Mouse (Mus musculus) embryonic facial prominence, embryonic 10.5 days (tissue): Measurements from ENCODE around the gene Adprh. TPM values are rescaled to one million over a fixed set of nuclear protein-coding genes. Genes with fewer than 3 reads are reported as not detected.
"Not testable (repeated sequence)": the region's sequence is repeated elsewhere in the genome, so short reads cannot be mapped to it uniquely, and the experiment has no call there.

Source experiments
- DNase-seq: peaks from one replicate; pipeline ENCODE4 v3.0.0-alpha.2; 2017; ENCODE audit warnings: low spot score
- H3K27ac ChIP-seq: fragments of 300-500 bp; sonication (generic); replicated peaks from 2 replicates; pipeline ENCODE4 v1.5.1; 2016; ENCODE audit warnings: mild to moderate bottlenecking
- H3K27me3 ChIP-seq: fragments of 300-500 bp; sonication (generic); replicated peaks from 2 replicates; pipeline ENCODE4 v1.6.1; 2016; ENCODE audit warnings: low read depth, mild to moderate bottlenecking; ENCODE audit not compliant: poor library complexity, severe bottlenecking
- H3K36me3 ChIP-seq: fragments of 300-500 bp; sonication (generic); replicated peaks from 2 replicates; pipeline ENCODE4 v1.6.1; 2016; ENCODE audit warnings: mild to moderate bottlenecking, moderate library complexity
- H3K4me1 ChIP-seq: fragments of 300-500 bp; sonication (generic); 2 replicates; pipeline ENCODE4 v1.6.1; 2016
- H3K4me3 ChIP-seq: fragments of 300-500 bp; sonication (generic); 2 replicates; pipeline ENCODE4 v1.5.1; 2016; ENCODE audit warnings: mild to moderate bottlenecking, moderate library complexity
- H3K9me3 ChIP-seq: fragments of 300-500 bp; sonication (generic); 2 replicates; pipeline ENCODE4 v1.6.1; 2016; ENCODE audit warnings: mild to moderate bottlenecking
- WGBS: fragments of 180-500 bp; shearing (Covaris S2); methylation state at CpG from one replicate; pipeline ENCODE4 v1.1.7; 2016; 5-methylcytosine and 5-hydroxymethylcytosine counted together
- polyA plus RNA-seq: library from polyadenylated mRNA; unstranded; fragments of >200 nt; fragmentation: Nextera tagmentation; extraction: Ambion mirVana; gene quantifications from 2 replicates; pipeline ENCODE4 v1.2.1, GENCODE M21; 2016

Adprh gene
- polyA plus RNA-seq, 1 experiment from 2014 or later, result 143 TPM

DNA sequence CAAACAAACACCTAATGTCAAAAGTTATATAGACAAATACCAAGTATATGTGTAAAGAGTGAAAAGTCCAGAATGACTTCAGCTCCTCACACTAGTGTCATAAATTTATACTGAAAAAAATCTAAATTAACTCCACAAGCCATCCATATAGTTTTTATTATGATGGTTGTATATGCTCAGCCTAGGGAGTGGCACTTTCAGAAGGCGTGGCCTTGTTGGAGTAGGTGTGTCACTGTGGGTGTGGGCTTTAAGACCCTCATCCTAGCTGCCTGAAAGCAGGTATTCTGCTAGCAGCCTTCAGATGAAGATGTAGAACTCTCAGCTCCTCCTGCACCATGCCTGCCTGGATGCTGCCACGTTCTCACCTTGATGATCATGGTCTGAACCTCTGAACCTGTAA, 6.4 kb downstream of the Adprh start:
- peaks cover 23% of the 10 kb centered on the region for H3K4me1 ChIP-seq
- H3K4me3 ChIP-seq, H3K27ac ChIP-seq, DNase-seq, H3K9me3 ChIP-seq, H3K27me3 ChIP-seq: not testable (repeated sequence)
- 91% methylated on average over 2 of the region's 2 CpGs for WGBS
- peaks cover 89% of the 10 kb centered on the region for H3K36me3 ChIP-seq

DNA sequence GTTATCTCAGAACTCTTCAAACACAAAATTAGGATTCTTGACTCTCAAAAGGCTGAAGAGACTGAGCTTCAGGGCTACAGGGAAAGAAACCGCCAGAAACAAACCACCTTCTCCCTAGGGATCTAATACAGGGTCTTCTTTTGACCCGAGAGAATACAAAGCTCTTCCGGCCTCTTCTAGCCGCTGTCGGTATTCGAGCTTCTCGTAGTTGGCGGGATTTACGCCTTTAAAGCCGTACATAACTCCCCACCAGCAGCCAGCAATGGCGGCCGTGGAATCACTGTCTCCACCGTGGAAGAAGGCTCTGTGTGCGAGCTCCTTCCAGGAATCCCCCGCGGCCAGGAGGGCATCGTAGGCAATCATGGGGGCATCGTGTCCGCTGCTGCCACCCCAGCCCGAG, 6.9 kb downstream of the Adprh start:
- peaks cover 19% of the 10 kb centered on the region for H3K4me1 ChIP-seq
- DNase-seq, result no peak
- no peaks in the 10 kb centered on the region; the same call in none of the 2 replicates for H3K9me3 ChIP-seq
- H3K36me3 ChIP-seq, result peaks cover 86% of the 10 kb centered on the region
- 95% methylated on average over 20 of the region's 20 CpGs for whole genome bisulfite sequencing
- no peak overlapping the region for H3K27ac ChIP-seq
- no peak overlapping the region for H3K4me3 ChIP-seq
- H3K27me3 ChIP-seq, result no peaks in the 10 kb centered on the region

DNA sequence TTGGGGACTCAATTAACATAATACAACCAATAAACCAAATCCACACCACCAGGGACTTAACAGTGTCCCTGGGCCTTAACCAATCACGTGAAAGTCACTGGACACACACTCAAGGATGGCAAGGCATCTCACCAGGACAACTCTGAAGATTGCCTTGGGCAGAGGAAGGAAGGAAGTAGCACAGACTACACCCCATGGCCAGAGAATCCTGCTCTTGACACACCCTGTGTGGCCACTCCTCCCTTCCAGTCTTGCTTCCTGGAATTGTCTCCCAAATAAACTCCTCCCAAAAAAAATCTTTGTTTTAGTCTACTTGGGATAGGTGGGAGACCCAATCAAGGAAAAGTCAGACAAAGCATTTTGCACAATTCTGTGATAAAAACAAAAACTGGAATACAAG, 7.5 kb downstream of the Adprh start:
- Histone ChIP-seq H3K27me3 (no peaks in the 10 kb centered on the region), H3K36me3 (peaks cover 80% of the 10 kb centered on the region), H3K9me3 (no peaks in the 10 kb centered on the region; the same call in none of the 2 replicates), H3K4me1 (peaks cover 14% of the 10 kb centered on the region), H3K4me3 (no peak overlapping the region), H3K27ac (no peak overlapping the region)
- 93% methylated on average over 1 of the region's 1 CpGs for WGBS
- DNase-seq, result no peak

DNA sequence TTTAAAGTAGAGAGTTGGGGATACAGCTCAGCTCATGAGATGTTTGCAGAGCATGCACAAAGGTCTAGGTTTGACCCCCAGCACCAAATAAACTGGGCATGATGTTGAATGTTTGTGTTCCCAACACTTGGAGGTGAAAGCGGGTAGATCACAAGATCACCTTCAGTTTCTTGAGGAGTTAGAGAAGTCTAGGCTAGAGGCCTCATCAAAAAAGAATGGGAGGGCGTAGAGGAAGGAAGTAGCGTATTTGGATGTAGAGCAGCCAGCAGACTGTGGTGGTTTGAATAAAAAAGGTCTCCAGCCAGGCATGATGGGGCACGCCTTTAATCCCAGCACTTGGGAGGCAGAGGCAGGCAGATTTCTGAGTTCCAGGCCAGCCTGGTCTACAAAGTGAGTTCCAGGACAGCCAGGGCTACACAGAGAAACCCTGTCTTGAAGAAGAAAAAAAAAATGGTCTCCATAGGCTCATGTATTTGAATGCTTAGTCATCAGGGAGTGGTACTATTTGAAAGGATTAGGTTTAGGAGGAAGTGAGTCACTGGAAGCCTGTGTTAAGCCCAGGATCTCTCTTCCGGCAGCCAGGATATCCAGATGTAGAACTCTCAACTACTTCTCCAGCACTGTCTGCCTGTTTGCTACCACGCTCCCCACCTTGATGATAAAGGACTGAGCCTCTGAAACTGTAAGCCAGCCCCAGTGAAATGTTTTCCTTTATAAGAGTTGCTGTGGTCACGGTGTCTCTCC, 8.6 kb downstream of the Adprh start:
- H3K9me3 ChIP-seq, result no peaks in the 10 kb centered on the region; the same call in none of the 2 replicates
- H3K4me1 ChIP-seq, result peaks cover 11% of the 10 kb centered on the region
- no peak overlapping the region for H3K4me3 ChIP-seq
- WGBS, result 93% methylated on average over 7 of the region's 7 CpGs
- H3K27ac ChIP-seq, result no peak overlapping the region
- no peak for DNase-seq
- H3K27me3 ChIP-seq, result no peaks in the 10 kb centered on the region
- H3K36me3 ChIP-seq, result peaks cover 69% of the 10 kb centered on the region

DNA sequence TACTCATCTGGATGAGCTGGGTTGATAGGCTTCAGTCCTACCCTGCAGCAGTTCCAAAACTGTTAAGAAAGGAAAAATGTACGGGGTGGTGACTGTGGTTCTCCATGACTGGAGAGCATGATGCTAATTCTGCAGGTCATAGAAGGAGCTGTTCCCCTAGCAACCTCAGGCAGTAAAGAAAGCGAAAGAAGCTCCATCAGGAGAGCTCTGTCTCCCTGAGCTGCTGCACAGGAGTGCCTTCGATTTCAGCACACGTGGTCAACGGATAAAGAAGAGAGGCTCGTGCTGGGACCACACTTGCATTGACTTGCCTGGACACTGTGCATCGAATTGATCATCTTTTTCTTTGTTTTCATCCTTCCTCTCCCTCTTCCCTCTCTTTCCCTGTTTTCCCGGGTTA, 10.3 kb downstream of the Adprh start:
- Histone ChIP-seq H3K27me3 (no peaks in the 10 kb centered on the region), H3K4me3 (no peak overlapping the region), H3K4me1 (no peaks in the 10 kb centered on the region; the same call in 1 of the 2 replicates), H3K9me3 (no peaks in the 10 kb centered on the region; the same call in none of the 2 replicates), H3K36me3 (peaks cover 52% of the 10 kb centered on the region), H3K27ac (no peak overlapping the region)
- DNase-seq, result no peak
- 86% methylated on average over 8 of the region's 8 CpGs for WGBS

DNA sequence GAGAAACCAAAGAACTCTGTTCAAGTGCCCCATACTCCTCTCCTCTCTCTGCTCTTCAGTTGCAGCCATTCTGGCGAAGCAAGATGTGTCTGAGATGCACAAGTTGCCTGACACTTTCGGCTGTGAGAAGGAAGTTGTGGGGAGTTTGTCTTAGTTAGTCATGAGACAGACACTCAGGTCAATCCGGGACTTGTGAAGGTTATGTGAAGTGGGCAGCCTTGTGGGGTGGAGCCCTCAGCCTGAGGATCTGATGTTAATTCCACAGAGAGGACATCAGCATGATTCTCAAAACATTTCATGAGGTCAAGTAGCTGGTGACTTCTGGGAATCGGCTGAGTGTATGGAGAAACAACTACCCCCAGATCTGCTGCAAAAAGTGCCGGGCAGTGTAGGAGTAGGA, 10.9 kb downstream of the Adprh start:
- no peaks in the 10 kb centered on the region for H3K4me1 ChIP-seq
- peaks cover 46% of the 10 kb centered on the region for H3K36me3 ChIP-seq
- no peaks in the 10 kb centered on the region; the same call in 1 of the 2 replicates for H3K9me3 ChIP-seq
- no peak overlapping the region for H3K4me3 ChIP-seq
- no peak overlapping the region for H3K27ac ChIP-seq
- DNase-seq, result no peak
- H3K27me3 ChIP-seq, result no peaks in the 10 kb centered on the region
- 91% methylated on average over 5 of the region's 5 CpGs for WGBS

DNA sequence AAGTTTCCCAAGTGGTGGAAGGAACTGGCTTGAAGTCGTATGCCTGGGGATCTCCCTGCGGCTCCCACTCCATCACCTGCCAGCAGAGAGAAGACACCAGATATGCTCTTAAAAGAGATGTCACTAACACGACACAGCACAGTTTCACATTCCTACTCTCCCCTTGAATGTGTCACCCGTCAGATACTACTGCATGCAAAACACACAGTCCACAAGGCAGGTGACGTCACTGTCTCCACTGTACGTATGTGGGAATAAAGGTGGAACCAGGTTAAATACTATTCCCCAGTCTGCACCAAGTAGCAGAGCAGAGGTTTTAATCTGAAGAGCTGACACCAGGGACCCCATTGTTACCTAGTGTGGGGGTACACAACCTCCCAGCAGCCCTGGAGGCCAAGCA, 12.1 kb downstream of the Adprh start:
- H3K36me3 ChIP-seq, result peaks cover 34% of the 10 kb centered on the region
- no peaks in the 10 kb centered on the region for H3K27me3 ChIP-seq
- H3K27ac ChIP-seq, result no peak overlapping the region
- H3K4me1 ChIP-seq, result no peaks in the 10 kb centered on the region
- WGBS, result 82% methylated on average over 6 of the region's 6 CpGs
- no peak for DNase-seq
- no peaks in the 10 kb centered on the region; the same call in 1 of the 2 replicates for H3K9me3 ChIP-seq
- no peak overlapping the region for H3K4me3 ChIP-seq

DNA sequence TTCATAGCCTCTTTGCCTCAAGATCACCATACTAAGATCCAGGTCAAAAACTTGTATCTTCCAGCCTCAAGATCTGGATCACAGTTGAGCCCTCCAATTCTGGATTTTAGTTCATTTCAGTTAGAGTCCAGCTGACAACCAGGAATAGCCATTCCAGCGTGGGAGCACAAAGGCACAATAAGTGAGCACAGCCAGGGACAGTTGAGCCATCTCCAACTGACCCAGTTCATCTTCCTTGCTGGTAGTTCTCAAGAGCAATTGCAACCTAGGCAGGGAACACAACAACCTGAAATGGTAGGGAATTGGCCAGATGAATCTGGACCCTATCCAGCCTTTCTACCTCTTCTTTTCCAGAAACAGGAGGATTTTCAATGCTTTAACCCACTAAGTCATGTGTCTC, 13.3 kb downstream of the Adprh start:
- H3K27ac ChIP-seq, result no peak overlapping the region
- H3K27me3 ChIP-seq, result no peaks in the 10 kb centered on the region
- H3K4me3 ChIP-seq, result no peak overlapping the region
- H3K36me3 ChIP-seq, result peaks cover 22% of the 10 kb centered on the region
- no peak for DNase-seq
- H3K4me1 ChIP-seq, result no peaks in the 10 kb centered on the region
- no peaks in the 10 kb centered on the region; the same call in 1 of the 2 replicates for H3K9me3 ChIP-seq
- WGBS, result 83% methylated on average over 1 of the region's 1 CpGs

DNA sequence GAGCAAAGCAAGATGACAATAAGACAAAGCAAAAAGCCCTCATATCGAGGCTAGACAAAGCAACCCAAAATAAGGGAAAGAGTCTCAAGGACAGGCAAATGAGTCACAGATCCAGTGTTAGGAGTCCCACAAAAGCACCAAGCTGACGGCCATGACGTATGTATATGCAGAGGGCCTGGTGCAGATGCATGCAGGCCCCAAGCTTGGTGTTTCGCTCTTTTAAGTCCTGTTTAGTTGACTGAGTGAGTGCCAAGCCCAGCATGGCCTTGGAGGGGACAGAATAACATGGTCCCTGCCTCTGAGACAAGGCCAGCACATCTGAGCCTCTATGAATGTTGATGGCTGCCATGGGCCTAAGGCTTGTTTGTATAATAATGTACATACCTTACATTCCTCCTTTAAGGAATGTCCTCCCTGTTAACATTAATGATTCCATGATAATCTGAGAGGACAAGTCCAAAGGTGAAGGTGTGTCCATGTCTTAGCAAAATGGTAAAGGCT, 18.2 kb downstream of the Adprh start:
- H3K4me3 ChIP-seq, result no peak overlapping the region
- H3K27me3 ChIP-seq, result no peaks in the 10 kb centered on the region
- WGBS, result 85% methylated on average over 4 of the region's 4 CpGs
- H3K27ac ChIP-seq, result no peak overlapping the region
- H3K36me3 ChIP-seq, result no peaks in the 10 kb centered on the region
- H3K9me3 ChIP-seq, result no peaks in the 10 kb centered on the region
- DNase-seq, result no peak
- H3K4me1 ChIP-seq, result peaks cover 5% of the 10 kb centered on the region; the same call in 1 of the 2 replicates

DNA sequence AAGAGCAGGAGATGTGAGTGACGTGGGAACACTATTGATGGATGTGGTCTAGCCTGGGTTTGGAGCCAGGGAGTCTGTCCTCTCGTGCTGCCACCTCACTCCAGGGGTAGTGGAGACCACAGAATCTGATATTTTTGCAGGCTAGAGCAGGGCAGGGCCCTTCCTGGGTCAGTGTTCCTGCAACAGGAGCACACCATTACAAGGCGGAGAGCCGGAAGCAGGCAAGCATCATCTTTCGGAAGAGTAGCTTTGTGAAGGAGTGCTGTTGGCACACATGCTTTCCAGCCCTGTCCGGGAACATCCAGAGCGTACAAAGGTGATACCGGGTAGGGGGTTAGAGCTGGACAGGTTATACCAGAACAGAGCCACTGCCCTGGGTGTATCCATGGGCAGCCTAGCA, 19.0 kb downstream of the Adprh start:
- peaks cover 5% of the 10 kb centered on the region; the same call in 1 of the 2 replicates for H3K4me1 ChIP-seq
- no peak for DNase-seq
- no peaks in the 10 kb centered on the region for H3K27me3 ChIP-seq
- H3K36me3 ChIP-seq, result no peaks in the 10 kb centered on the region
- no peaks in the 10 kb centered on the region for H3K9me3 ChIP-seq
- 87% methylated on average over 8 of the region's 8 CpGs for WGBS
- no peak overlapping the region for H3K27ac ChIP-seq
- H3K4me3 ChIP-seq, result no peak overlapping the region

DNA sequence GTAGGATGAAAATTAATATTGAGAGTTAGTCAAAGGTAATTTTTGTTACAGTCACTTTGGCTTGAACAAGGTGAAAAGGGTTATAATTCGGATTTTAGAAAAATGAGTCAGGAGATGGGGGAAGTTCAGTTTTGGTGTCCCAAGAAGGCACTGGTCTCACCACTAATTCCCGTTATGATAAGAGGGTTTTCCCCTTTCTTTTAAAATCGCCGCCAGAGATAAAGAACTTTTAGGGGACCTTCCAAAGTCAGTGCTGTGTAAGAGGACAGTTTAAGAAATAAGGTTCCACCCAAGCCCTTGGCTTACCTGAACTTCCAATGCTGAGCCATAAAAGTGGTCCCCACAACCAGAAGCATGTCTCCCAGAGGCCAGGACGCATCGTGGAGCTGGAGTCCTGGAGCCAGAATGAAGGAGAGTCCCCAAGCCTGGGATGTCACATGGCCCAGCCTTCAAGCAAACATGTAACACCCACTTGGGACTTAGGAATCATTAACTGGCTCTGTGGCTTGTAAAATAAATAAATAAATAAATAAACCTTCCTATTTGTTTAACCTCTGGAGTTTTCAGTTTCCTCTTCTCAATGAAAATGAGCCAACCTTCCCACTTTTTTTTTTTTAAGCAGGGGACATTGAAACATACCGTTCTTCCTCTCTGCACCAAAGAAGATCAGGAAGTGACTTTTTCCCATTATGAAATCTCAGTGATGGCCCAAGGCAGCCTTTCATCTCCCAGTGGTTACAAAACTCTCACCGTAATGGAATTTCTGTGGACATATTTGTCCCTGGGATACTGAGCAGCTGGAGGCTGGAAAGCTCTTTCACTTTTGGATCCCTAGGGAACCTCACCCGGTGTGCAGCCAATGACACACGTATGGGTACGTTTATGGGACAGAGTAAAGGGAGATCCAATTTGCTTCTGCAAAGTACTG, 19.7 kb downstream of the Adprh start, which contains the start of gene Pla1a:
Pla1a (minus strand) TSS at position 648 of the 928 bp plus-strand sequence.
- WGBS, result 82% methylated on average over 11 of the region's 11 CpGs
- no peak for DNase-seq

DNA sequence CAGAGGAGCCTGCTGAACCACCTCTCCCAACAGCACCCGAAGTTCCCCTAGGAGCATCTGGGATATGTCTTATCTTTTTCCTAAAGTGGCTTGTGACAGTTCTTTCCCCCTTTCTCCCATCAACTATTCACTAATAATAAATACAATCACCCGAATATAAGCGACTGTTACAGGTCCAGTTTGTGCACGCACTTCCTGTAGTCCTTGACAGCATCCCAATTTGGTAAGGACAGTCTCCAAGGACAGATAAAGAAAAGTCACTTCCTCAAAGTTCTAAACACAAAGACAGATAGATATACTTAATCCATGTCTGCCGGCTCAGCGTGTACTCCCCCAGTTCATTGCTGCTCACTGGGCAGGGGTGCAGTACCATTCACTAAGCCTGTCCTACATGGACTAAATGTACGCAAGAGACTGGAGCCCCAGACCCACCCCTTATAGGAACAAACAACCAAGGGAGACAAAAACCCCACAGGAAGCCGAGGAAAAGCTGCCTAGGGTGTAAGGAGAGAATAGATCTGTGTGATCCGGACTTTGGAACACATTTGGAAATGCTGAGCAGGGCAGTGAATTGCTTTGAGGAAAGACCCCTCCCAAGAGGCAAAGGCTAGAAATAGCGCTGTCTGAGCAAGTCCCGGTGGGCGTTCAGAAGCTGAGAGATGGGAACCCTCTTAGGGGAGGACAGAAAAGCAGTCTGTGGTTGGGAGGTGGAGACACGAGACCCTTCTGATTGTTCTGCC, 20.9 kb downstream of the Adprh start:
- 61% methylated on average over 13 of the region's 13 CpGs for WGBS

More for the DNA sequence above, 19.7 kb downstream of the Adprh start, which contains the start of gene Pla1a:
- Histone ChIP-seq H3K27ac (no peak within 1 kb of the TSS), H3K9me3 (no peaks in the 10 kb centered on the region), H3K27me3 (no peaks in the 10 kb centered on the region), H3K4me1 (peaks cover 5% of the 10 kb centered on the region; the same call in 1 of the 2 replicates), H3K36me3 (no peaks in the 10 kb centered on the region), H3K4me3 (no peak within 1 kb of the TSS)

More for the DNA sequence above, 20.9 kb downstream of the Adprh start:
- no peaks in the 10 kb centered on the region for H3K27me3 ChIP-seq
- H3K4me1 ChIP-seq, result peaks cover 5% of the 10 kb centered on the region; the same call in 1 of the 2 replicates
- no peak overlapping the region for H3K4me3 ChIP-seq
- H3K36me3 ChIP-seq, result no peaks in the 10 kb centered on the region
- no peaks in the 10 kb centered on the region for H3K9me3 ChIP-seq
- no peak for DNase-seq
- no peak overlapping the region for H3K27ac ChIP-seq
